Mouse (Mus musculus) ES-E14 (cell line): Measurements from ENCODE around the gene Slc16a2. TPM values are rescaled to one million over a fixed set of nuclear protein-coding genes. Genes with fewer than 3 reads are reported as not detected.

Experiments used
- DNase-seq: peaks from one replicate; pipeline ENCODE4 v3.0.0-alpha.2; 2013; ENCODE audit warnings: low read depth, low spot score
- H3K27ac ChIP-seq: 2 replicates; pipeline ENCODE4 v1.5.1; 2012; ENCODE audit warnings: low read depth, mild to moderate bottlenecking, low read length, moderate library complexity, mixed read lengths; ENCODE audit not compliant: poor library complexity, insufficient read depth, severe bottlenecking
- H3K36me3 ChIP-seq: 2 replicates; pipeline ENCODE4 v1.6.1; 2012; ENCODE audit warnings: mild to moderate bottlenecking, low read length, moderate library complexity, mixed read lengths; ENCODE audit not compliant: control insufficient read depth, poor library complexity, insufficient read depth, severe bottlenecking
- H3K4me1 ChIP-seq, 2 experiments: fragments of 150-350 bp in 1 of 2; sonication (generic) in 1 of 2; 2 replicates each; pipeline ENCODE4 v1.6.1; 2012; ENCODE audit warnings: low read length in 2 of 2, mild to moderate bottlenecking in 1 of 2, mixed read lengths in 1 of 2; ENCODE audit not compliant: control insufficient read depth in 2 of 2, insufficient read depth in 2 of 2, poor library complexity in 1 of 2
- H3K4me3 ChIP-seq, 2 experiments: fragments of 150-350 bp in 1 of 2; sonication (generic) in 1 of 2; 2 replicates each; pipeline ENCODE4 v1.5.1; 2012; ENCODE audit warnings: low read length in 2 of 2, low read depth in 1 of 2, mild to moderate bottlenecking in 1 of 2, mixed read lengths in 1 of 2; ENCODE audit not compliant: insufficient read depth in 1 of 2, poor library complexity in 1 of 2, severe bottlenecking in 1 of 2
- H3K9ac ChIP-seq: 2 replicates; pipeline ENCODE4 v1.6.1; 2012; ENCODE audit warnings: low read depth, mild to moderate bottlenecking, low read length, mixed read lengths; ENCODE audit not compliant: poor library complexity, insufficient read depth, severe bottlenecking
- H3K9me3 ChIP-seq: fragments of 150-350 bp; sonication (generic); 2 replicates; pipeline ENCODE4 v1.6.1; 2012; ENCODE audit warnings: low read depth, mild to moderate bottlenecking, low read length; ENCODE audit not compliant: control insufficient read depth, insufficient read depth
- CHD2 ChIP-seq: IDR thresholded peaks from 2 replicates; pipeline ENCODE4 v1.6.1; 2014; ENCODE audit warnings: mild to moderate bottlenecking, low read depth, low read length, inconsistent platforms
- HCFC1 ChIP-seq: IDR thresholded peaks from 2 replicates; pipeline ENCODE4 v1.6.1; 2012; ENCODE audit warnings: low read length, inconsistent platforms, borderline replicate concordance; ENCODE audit not compliant: insufficient read depth
- MAFK ChIP-seq: IDR thresholded peaks from 2 replicates; pipeline ENCODE4 v1.6.1; 2014; ENCODE audit warnings: mild to moderate bottlenecking, low read depth, low read length, inconsistent platforms; ENCODE audit not compliant: insufficient read depth
- ZC3H11A ChIP-seq: IDR thresholded peaks from 2 replicates; pipeline ENCODE4 v1.6.1; 2012; ENCODE audit warnings: low read depth, mild to moderate bottlenecking, inconsistent platforms, low read length, borderline replicate concordance
- ZNF384 ChIP-seq: IDR thresholded peaks from 2 replicates; pipeline ENCODE4 v1.6.1; 2012; ENCODE audit warnings: low read depth, low read length, inconsistent platforms
- in situ Hi-C, 2 experiments: fragments of 600-800 bp; cut with MboI; formaldehyde crosslinking; loops; one replicate each; pipeline ENCODE4 v1.15.1; 2025; ENCODE audit warnings: low sequenced_read_pairs in 2 of 2, inconsistent platforms in 1 of 2; ENCODE audit not compliant: unreplicated experiment in 2 of 2
- total RNA-seq: library from RNA; depleted of rRNA; stranded (reverse); fragments of 300-350 nt; gene quantifications from 2 replicates; pipeline ENCODE4 v1.2.3, GENCODE M21; 2012

Gene Slc16a2
- total RNA-seq, 1 experiment = 1.5 TPM

- Histone ChIP-seq H3K4me1 (no peaks in the 10 kb centered on the region), H3K36me3 (no peaks in the 10 kb centered on the region), H3K4me3 (no peak overlapping the region), H3K27ac (no peak overlapping the region), H3K9me3 (no peaks in the 10 kb centered on the region), H3K9ac (no peak overlapping the region)
- TF ChIP-seq ZNF384 (no peak), MAFK (no peak), CHD2 (no peak)
- no peak for DNase-seq
- in situ Hi-C loops = no loop called here
Measured at GRCm38 (mm10) chrX:103733091-103733490, 88.7 kb downstream of the Slc16a2 start.

GRCm38 (mm10) chrX:103732033-103732703, 89.6 kb downstream of the Slc16a2 start:
- in situ Hi-C loops = no loop called here

GRCm38 (mm10) chrX:103722437-103722836, 99.3 kb downstream of the Slc16a2 start:
- Histone ChIP-seq H3K4me1 (no peaks in the 10 kb centered on the region), H3K4me3 (no peak overlapping the region), H3K36me3 (no peaks in the 10 kb centered on the region), H3K9ac (no peak overlapping the region), H3K27ac (no peak overlapping the region), H3K9me3 (no peaks in the 10 kb centered on the region)
- DNase-seq = no peak
- in situ Hi-C loops = no loop called here
- no peak for TF ChIP-seq ZNF384
- TF ChIP-seq CHD2 = no peak
- TF ChIP-seq MAFK = no peak
- TF ChIP-seq ZC3H11A = no peak
- no peak for TF ChIP-seq HCFC1

More at GRCm38 (mm10) chrX:103732033-103732703, 89.6 kb downstream of the Slc16a2 start:
- H3K9me3 ChIP-seq = no peaks in the 10 kb centered on the region
- H3K9ac ChIP-seq = no peak overlapping the region
- no peaks in the 10 kb centered on the region for H3K4me1 ChIP-seq
- H3K36me3 ChIP-seq = no peaks in the 10 kb centered on the region
- H3K27ac ChIP-seq = no peak overlapping the region
- no peak for DNase-seq
- no peak for TF ChIP-seq MAFK
- TF ChIP-seq ZC3H11A = no peak
- TF ChIP-seq CHD2 = no peak
- no peak for TF ChIP-seq HCFC1
- TF ChIP-seq ZNF384 = no peak
- no peak overlapping the region for H3K4me3 ChIP-seq

- no peak overlapping the region for H3K4me3 ChIP-seq
- H3K9ac ChIP-seq = no peak overlapping the region
- TF ChIP-seq CHD2 = no peak
- TF ChIP-seq ZC3H11A = no peak
- no peak for TF ChIP-seq HCFC1
- TF ChIP-seq MAFK = no peak
- no peak for TF ChIP-seq ZNF384
- no peak overlapping the region for H3K27ac ChIP-seq
- H3K4me1 ChIP-seq = no peaks in the 10 kb centered on the region
- H3K36me3 ChIP-seq = no peaks in the 10 kb centered on the region
- H3K9me3 ChIP-seq = no peaks in the 10 kb centered on the region
- in situ Hi-C loops = no loop called here
- no peak for DNase-seq
Measured at GRCm38 (mm10) chrX:103719618-103720185, 102.1 kb downstream of the Slc16a2 start.

- Histone ChIP-seq H3K4me3 (no peak overlapping the region), H3K9ac (no peak overlapping the region), H3K9me3 (no peaks in the 10 kb centered on the region), H3K27ac (no peak overlapping the region), H3K36me3 (no peaks in the 10 kb centered on the region), H3K4me1 (no peaks in the 10 kb centered on the region)
- no peak for TF ChIP-seq ZC3H11A
- no peak for TF ChIP-seq CHD2
- no peak for TF ChIP-seq HCFC1
- no peak for TF ChIP-seq MAFK
- no peak for TF ChIP-seq ZNF384
- in situ Hi-C loops = no loop called here
- DNase-seq = no peak
Measured at GRCm38 (mm10) chrX:103712922-103713321, 108.9 kb downstream of the Slc16a2 start.
